Mouse (Mus musculus): Measurements from ENCODE around the gene R3hdm2. TPM values are rescaled to one million over a fixed set of nuclear protein-coding genes. Genes with fewer than 3 reads are reported as not detected.

Gene R3hdm2
- total RNA-seq (2021) = 100 to 1,000 TPM; 333 to 340 TPM
- long read RNA-seq, experiment 1, full-length matches to known transcripts = 18 of 132 reads
- long read RNA-seq, experiment 1, partial matches to known transcripts = 56 of 132 reads
- long read RNA-seq, experiment 1, other reads (novel, unspliced or antisense) = 58 of 132 reads
- long read RNA-seq, experiment 2, full-length matches to known transcripts = 19 of 128 reads
- long read RNA-seq, experiment 2, partial matches to known transcripts = 57 of 128 reads
- long read RNA-seq, experiment 2, other reads (novel, unspliced or antisense) = 52 of 128 reads

- DNase-seq (ENCODE audit: low spot score in 2 of 2) = peak; percentile 93 to 94
- intact Hi-C loops (cut with DNase I) = loop anchor here (5.0 kb wide), 1 partner anchor 37 kb away; no protein-coding TSS in a partner anchor
Measured at GRCm38 (mm10) chr10:127380251-127380691, at the start of gene R3hdm2. Gene R3hdm2, plus strand, starts transcription at chr10:127380327.

GRCm38 (mm10) chr10:127332211-127332874 lies 47.8 kb upstream of the R3hdm2 start:
- intact Hi-C loops (cut with DNase I) = no loop called here
- DNase-seq (ENCODE audit: low spot score in 2 of 2) = no peak

- intact Hi-C loops (cut with DNase I) = no loop called here
- no peak for DNase-seq (ENCODE audit: low spot score in 2 of 2)
Measured at GRCm38 (mm10) chr10:127333152-127333551, 47.0 kb upstream of the R3hdm2 start.

- intact Hi-C loops (cut with DNase I) = loop anchor here (5.0 kb wide), 1 partner anchor 202 kb away; no protein-coding TSS in a partner anchor
- DNase-seq (ENCODE audit: low spot score in 2 of 2) = no peak
Measured at GRCm38 (mm10) chr10:127335271-127335670, 44.9 kb upstream of the R3hdm2 start.

- intact Hi-C loops (cut with DNase I) = loop anchor here (5.0 kb wide), 1 partner anchor 200 kb away; no protein-coding TSS in a partner anchor
- no peak for DNase-seq (ENCODE audit: low spot score in 2 of 2)
Measured at GRCm38 (mm10) chr10:127336952-127337351, 43.2 kb upstream of the R3hdm2 start.

GRCm38 (mm10) chr10:127337536-127338099 lies 42.5 kb upstream of the R3hdm2 start:
- DNase-seq (ENCODE audit: low spot score in 2 of 2) = no peak
- intact Hi-C loops (cut with DNase I) = loop anchor here (5.0 kb wide), 1 partner anchor 200 kb away; no protein-coding TSS in a partner anchor

- intact Hi-C loops (cut with DNase I) = loop anchor here (5.0 kb wide), 1 partner anchor 198 kb away; no protein-coding TSS in a partner anchor
- DNase-seq (ENCODE audit: low spot score in 2 of 2) = peak; percentile 93 to 94
Measured at GRCm38 (mm10) chr10:127338930-127339682, 41.0 kb upstream of the R3hdm2 start.

- DNase-seq (ENCODE audit: low spot score in 2 of 2) = no peak
- intact Hi-C loops (cut with DNase I) = loop anchor here (5.0 kb wide), 1 partner anchor 197 kb away; no protein-coding TSS in a partner anchor
Measured at GRCm38 (mm10) chr10:127339683-127340576, 40.2 kb upstream of the R3hdm2 start.

GRCm38 (mm10) chr10:127340577-127341359 lies 39.4 kb upstream of the R3hdm2 start:
- intact Hi-C loops (cut with DNase I) = no loop called here
- DNase-seq (ENCODE audit: low spot score in 2 of 2) = no peak

GRCm38 (mm10) chr10:127341360-127341690 lies 38.8 kb upstream of the R3hdm2 start:
- DNase-seq (ENCODE audit: low spot score in 2 of 2) = no peak
- intact Hi-C loops (cut with DNase I) = no loop called here

- intact Hi-C loops (cut with DNase I) = no loop called here
- DNase-seq (ENCODE audit: low spot score in 2 of 2) = peak; percentile 73 to 78
Measured at GRCm38 (mm10) chr10:127341891-127342639, 38.1 kb upstream of the R3hdm2 start, which contains the start of gene Gli1. Gene Gli1, minus strand, starts transcription at chr10:127341974.

GRCm38 (mm10) chr10:127343029-127343428 lies 37.1 kb upstream of the R3hdm2 start:
- intact Hi-C loops (cut with DNase I) = no loop called here
- DNase-seq (ENCODE audit: low spot score in 2 of 2) = no peak

- intact Hi-C loops (cut with DNase I) = no loop called here
Measured at GRCm38 (mm10) chr10:127346173-127346572, 34.0 kb upstream of the R3hdm2 start.

GRCm38 (mm10) chr10:127348957-127349356 lies 31.2 kb upstream of the R3hdm2 start:
- intact Hi-C loops (cut with DNase I) = no loop called here
- no peak for DNase-seq (ENCODE audit: low spot score in 2 of 2)

More at GRCm38 (mm10) chr10:127346173-127346572, 34.0 kb upstream of the R3hdm2 start:
- no peak for DNase-seq (ENCODE audit: low spot score in 2 of 2)

GRCm38 (mm10) chr10:127349810-127350209 lies 30.3 kb upstream of the R3hdm2 start:
- intact Hi-C loops (cut with DNase I) = loop anchor here (2.0 kb wide), 1 partner anchor 71 kb away; no protein-coding TSS in a partner anchor
- peak; percentile 53 for DNase-seq (ENCODE audit: low spot score in 2 of 2)

GRCm38 (mm10) chr10:127350594-127351284 lies 29.4 kb upstream of the R3hdm2 start:
- intact Hi-C loops (cut with DNase I) = loop anchor here (2.0 kb wide), 1 partner anchor 70 kb away; no protein-coding TSS in a partner anchor
- DNase-seq (ENCODE audit: low spot score in 2 of 2) = peak; percentile 63 to 80

All from left cerebral cortex, postnatal 14 days (tissue).